Mouse (Mus musculus) ovary, adult 10 weeks (tissue): ENCODE data around the gene Cldn1. TPM values are rescaled to one million over a fixed set of nuclear protein-coding genes. Genes with fewer than 3 reads are reported as not detected.

Experiments used
- polyA plus RNA-seq: library from polyadenylated mRNA; stranded (reverse); fragments of 350-450 nt; fragmentation: Illumina TruSeq; extraction: RNeasy Lipid Tissue Mini Kit (QIAGEN cat#74804); gene quantifications from one replicate; pipeline ENCODE4 v1.2.3, GENCODE M21; 2014

Cldn1 gene
- 95.5 TPM for polyA plus RNA-seq

DNA sequence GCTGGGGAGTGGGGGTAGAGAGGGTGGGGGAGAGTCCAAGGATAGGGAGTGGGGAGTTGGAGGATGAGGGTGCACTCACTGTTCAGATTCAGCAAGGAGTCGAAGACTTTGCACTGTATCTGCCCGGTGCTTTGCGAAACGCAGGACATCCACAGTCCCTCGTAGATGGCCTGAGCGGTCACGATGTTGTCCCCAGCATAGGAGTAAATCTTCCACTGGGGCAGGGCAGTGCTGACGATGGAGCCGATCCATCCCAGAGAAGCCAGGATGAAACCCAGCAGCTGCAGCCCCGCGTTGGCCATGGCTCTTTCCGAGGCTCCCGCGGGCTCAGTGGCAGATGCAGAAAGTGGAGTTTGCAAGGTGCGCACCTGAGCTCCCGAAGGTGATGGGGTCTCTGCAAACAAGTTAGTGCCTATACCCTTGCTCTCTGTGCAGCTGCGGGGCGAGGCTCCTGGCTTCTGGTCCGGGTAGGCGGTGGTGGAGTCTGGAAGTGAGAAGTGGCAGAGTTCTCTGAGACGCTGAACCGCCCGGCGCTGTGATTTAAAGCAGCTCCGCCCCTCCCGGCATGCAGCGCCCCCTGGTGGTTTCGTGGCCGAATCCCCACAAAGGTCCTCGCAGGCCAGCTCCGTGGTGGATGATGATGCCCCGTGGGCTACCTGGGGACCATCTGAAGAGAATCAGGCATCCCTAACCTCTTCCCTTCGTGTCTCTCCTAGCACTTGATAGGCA, at the start of gene Cldn1:
Cldn1 (minus strand) TSS at position 517 of the 729 bp plus-strand sequence.

Other genes with a start within 250 kb of the Cldn1 start
- not detected for gene Cldn16, start 91.3 kb upstream of the Cldn1 start, polyA plus RNA-seq
- gene Tmem207, start 154.9 kb upstream of the Cldn1 start, polyA plus RNA-seq = not detected
- gene Il1rap, start 209.9 kb upstream of the Cldn1 start, polyA plus RNA-seq = 34.2 TPM